Mouse (Mus musculus): ENCODE results near the gene Thsd4.

The Thsd4 gene

DNA sequence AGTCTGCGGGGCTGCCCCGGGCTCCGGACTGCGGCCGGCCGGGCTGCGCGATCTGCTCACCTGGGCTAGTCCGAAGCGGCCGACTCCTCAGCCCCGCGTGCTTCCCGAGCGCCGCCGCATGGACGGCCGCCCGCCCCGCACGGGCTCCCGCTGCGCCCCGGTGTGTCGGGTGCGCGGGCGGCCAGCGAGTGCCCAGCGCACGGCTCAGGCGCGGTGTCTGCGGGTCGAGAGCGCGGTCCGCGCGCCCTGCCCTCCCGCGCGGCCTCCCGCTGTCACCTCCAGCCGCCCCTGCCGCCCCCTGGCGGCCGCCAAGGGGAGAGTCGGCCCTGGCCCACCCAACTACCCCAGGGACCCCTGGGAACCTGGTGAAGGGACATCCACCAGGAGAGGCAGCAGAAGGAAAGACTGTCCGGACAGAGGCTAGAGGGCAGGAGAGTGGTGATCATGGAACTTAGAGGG is at the start of gene Thsd4:
Gene Thsd4, minus strand, starts transcription at position 241 of the 459 bp plus-strand sequence.
- peak; percentile 23 for DNase-seq

DNA sequence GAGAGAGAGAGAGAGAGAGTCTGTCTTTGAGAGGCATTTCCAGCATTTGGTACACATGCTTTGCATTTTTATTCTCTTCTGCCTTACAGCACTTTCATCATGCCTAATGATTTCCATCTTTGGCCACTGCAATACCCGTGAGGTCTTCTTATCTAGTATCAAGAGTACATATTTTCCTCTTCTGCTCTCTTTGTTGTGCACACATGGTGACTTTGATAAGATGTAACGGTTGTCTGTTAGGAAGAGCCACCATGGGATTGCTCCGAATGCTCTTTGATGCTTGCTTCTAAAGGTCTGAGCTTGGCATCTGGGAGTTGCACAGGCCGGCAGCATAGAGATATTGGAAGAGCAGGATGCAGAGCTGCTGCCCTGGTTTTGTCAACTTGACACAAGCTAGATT is 49.2 kb upstream of the Thsd4 start:
- DNase-seq: no peak

DNA sequence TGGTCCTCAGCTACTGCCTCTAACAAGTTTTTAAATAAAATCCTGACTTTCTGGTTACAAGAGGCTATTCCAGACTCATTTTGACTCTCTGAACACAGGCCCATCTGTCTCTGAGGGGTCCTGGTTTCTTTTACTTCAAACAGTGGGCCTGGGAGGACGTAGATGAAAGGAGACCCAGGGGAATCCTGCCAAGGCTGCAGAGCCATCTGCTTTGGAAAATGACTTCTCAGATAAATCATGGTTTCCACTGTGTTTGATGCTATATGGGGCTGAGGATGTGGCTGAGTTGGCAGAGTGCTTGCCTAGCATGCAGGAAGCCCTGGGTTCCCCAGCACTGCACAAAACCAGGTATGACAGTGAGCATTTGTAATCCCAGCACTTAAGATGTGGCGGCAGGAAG is 47.5 kb upstream of the Thsd4 start:
- no peak for DNase-seq

DNA sequence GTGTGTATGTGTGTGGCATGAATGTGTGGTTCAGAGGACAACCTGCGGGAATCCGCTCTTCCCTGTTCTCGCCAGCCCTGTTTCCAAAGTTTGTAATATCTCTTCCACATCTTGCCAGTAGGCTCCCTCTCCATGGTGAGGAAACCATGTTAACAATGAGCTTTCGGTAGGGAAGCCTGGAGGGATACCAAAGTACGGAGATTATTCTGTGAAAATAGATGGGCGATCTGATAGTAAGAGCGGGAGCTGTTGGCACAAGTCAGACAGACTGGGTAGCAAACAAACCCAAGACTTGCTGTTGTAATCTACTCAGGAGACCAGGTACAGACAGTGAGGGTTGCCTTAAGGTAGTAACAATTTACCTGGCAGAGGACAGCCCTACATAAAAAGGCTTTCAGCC is 42.0 kb upstream of the Thsd4 start:
- no peak for DNase-seq

DNA sequence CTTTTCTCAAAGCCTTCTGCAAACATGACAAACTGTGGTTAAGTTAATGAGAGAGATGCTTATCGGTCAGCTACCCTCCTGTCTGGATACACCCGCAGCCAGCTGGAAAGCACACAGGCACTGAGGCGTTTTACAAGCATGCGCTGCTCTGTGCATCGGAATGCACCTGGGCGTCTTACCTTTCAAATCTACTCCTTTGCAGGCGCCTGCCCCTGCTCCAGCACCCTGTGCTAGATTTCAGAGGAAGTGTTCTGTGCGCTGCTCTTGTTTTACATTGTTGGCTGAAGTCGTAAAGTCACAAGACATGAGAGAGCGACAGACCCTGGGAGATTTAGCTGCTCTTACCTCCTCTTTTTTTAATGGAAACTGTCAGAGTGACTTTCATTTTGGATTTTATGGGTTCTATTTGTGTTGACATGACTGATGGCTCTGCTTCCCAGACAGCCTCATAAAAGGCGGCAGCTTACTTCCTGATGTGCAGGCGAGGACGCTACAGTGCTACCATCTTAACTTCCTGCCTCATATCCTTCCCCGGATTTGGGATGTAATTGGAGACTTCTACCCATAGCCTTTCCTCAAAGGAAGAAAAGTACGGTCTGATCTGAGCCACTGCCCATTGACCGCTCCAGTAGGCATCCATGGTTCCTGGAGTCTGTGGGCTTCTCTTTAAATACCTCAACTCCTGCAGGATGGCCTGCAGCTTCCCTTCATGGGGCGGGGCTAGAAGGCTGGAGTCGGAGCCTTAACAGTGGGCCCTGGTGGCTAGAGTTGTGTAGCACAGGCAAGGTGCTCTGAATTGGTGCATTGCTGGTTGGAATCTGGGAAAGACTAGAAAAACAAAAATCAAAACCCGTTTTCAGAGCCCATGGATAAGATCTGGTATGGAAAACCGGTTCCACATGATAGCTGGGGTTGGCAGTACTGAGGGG is 40.9 kb upstream of the Thsd4 start:
- no peak for DNase-seq

DNA sequence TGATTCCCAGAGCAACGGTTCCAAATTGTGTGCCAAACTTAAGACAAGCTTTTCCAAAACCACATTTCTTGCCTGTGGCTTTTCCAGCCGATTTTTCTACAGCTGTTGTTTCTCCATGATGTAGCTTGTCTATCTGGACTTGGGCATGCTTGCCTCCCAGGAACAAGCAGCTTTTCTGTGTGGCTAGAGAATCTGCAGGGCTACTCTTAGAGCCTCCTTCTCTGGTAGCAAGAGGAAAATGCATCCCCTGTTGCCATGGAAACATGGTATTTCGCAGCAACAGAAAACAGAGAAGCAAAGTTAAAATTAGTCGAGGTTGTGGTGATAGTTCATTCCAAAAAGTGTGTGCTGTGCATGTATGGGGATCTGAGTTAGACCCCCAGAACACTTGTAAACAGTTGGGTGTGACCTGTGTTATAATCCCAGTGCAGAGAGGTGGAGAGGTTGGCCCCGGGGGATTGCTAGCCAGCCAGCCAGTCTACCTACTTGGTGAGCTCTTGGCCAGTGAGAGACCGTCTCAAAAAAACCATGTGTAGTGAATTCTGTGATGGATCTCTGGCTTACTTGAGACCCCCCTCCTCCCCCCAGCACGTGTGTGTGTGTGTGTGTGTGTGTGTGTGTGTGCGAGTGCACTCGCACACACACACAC is 39.9 kb upstream of the Thsd4 start:
- DNase-seq: no peak

DNA sequence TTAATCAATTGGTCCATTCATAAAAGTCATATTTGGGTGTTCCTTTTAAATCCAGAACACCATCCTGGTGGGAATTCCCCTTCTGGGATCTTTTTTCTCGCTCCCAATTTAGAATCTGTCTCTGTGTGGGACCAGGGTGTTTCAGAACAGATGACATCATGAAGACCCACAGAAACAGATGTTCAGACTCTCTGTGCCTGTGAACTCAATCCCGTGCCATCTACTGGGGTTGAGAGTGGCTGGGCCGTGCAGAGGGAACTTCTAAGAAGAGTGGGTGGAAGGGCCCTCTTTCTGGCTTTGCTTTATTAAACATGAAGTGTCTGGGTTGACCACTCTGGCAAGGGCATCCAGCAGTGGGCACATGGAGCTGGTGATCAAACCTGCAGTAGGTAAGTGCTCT is 36.7 kb upstream of the Thsd4 start:
- DNase-seq: no peak

DNA sequence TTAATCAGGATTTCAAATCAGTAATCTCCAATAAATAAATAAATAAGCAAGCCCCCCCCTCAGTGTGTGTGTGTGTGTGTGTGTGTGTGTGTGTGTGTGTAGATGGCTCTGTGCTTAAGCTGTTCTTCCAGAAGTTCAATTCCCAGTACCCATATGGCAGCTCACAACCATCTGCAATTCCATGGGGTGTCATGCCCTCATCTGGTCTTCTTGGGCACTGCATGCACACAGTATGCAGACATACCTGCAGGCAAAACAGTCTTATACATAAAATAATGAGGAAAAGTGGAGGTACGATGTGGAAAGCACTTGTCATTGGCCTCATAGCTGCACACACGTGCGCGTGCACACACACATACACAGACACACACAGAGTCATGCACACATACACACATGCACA is 29.4 kb upstream of the Thsd4 start:
- no peak for DNase-seq

DNA sequence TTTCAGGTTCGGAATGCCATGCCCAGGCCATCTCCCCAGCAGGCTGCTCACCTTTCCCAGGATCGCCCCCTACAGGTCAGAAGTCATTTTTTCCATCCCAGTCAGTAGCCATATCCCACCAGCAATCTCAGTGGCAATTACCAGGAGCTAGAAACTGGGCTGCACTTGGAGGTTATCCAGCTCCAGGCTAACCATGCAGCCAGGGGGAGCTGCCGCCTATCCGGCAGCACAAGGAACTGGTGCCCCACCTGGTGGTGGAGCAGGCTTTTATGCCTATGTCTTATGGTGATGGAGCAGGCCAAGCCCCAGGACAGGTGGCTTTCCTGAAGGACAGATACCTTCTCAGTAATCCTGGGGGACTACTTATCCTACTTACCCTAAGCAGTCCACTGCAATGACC is 26.3 kb upstream of the Thsd4 start:
- DNase-seq: peak; percentile 41

DNA sequence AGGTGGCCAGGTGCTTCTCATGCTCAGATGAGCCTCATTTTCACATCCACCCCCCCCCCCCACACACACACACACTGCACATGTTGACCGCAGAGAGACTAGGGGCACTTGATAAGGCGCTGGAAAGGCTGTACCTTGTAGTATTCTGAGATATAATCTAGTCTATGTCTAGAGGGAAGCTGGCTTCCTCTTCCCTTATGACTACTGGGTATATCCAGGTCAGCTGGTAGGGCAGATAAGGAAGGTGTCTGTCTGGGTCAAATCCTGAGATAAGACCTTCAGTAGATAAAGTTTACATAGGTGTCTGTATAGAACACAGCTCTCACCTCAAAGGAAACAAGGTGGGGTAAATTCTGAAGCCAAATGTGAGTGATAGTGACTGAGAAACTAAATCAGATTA is 24.3 kb upstream of the Thsd4 start:
- no peak for DNase-seq

DNA sequence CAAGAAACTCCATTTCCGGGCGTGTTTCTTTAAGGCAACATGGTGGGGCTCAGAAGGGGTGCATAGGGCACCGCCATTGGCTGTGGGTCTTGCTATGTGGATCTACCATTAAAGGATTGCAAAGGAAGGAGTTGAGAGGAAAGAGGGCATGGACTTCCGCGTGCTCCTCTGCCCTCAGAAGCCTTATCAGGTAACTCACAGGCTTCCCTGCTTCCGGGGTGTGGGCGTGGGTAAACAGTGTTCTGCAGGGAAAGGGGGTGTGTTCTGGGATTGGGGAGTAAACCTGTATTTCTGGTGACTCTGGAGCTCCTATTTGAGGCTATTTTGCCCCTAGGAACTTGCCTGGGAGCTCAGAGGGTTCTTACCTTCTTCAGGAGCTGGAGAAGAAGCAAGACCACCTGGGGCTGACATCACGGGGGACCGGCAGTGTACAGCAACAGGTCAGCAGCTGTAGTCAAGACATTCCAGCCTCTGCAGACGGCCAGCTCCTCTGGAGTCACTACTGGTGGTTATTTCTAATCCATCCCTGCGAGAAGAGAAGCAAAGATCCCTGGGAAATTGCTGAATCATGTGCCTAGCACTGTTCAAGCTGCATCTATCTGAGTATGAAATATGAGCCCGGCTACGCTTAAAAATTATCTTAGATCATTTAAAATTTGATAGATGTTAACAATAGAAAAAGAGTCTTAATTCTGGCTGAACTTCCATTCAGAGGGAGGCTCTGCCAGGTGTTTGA is 23.7 kb upstream of the Thsd4 start:
- DNase-seq: no peak

DNA sequence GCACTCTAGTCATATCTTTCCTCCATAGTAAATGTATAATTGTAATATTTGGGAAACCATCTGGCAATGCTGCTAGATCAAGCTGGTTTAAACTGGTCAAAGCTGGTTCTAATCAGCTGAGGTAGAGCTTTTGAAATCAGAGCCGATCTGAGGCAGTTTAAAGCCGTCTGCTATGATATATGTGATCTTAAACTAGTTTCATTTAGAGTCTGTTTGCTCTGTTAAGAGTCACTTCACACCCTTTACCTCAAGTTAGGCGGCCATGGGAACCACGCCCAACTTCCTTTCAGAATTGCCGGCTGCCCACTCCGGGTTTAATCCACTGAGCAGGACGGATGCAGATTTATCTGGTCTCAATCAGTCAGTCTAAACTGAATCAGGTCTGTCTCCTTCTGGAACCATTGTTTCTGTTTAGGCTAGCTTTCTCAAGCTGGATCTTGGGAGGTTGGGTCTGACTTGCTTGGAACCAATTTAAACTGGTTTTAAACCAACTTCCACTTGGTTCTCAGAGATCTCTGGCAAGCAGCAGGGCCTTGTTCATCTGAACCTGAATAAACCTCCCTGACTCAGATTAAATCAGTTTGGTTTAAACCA is 21.7 kb upstream of the Thsd4 start:
- no peak for DNase-seq

DNA sequence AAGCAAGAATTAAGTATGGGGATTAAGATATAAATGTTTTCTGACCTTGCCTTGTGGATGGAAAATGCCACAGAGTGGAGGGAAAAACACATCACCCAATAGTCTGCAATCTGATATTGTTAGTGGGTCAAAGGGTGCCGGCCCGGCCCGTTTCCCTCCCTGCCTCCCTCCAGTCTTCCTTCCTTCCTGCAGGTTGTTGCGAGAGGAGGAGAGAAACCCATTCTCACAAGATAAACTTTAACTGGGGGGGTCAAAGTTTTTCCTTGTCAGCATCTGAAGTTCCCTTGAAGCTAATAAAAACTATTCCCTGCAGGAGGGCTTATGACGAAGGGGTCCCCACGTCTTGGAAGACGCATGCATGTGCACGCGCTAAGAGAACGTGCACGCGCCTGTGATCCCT is 8.5 kb upstream of the Thsd4 start:
- no peak for DNase-seq

DNA sequence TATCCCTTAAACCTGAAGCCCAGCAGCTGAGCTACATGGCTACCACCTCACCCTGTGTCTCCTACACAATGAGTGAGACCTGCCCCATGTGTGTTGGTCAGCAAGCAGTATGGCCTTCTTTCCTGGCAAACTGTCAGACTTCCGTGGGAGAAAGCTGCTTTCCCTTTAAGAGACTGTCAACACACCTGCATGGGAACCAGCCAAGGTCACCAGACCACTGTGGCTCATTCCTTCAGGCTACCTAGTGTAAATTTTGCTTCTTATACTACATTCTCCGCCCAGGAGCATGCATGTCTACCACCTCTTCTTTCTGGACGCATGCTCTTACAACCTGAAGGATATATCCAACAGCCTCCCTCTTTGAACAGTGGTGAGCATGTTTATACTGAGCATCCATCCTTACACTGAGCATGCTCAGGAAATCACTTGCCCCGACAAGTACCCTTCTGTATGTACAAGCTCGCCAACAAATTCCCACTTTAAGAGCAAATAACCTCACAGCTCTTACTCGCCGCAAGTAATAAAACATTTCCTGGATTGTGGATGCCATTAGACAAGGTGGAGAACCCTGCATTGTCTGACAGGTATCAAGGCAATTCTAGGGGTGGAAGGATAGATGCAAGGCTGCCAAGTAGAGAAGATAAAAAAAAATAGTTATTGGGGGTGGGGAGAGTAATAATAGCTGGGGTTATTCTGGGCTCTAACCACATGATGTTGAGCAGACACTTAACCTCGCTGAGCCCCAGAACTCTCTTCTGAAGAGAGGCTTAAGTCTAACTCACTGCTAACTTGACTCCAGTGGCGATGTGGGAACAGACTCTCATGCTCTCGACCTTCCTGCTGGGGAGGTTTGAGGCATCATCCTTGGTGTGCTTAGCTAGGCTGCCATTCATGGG is 7.8 kb upstream of the Thsd4 start:
- DNase-seq: no peak

DNA sequence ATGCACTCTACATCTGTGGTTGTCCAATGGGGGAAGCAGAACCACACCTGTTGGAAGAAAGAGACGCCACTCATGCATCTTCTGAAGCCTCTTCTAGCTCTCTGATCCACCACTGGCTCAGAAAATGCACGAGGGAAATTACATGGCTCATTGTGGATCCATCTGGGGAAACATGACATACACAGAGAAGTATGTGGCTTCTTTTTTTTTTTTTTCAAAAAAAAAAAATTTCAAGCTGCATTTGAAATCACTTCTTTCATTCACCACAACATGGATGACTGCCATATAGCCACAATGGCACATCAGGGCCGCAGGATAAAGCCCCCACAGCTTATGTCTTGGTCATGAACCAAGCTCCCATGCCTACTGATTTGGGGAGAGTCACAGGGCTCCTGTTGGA is 6.4 kb upstream of the Thsd4 start:
- no peak for DNase-seq

DNA sequence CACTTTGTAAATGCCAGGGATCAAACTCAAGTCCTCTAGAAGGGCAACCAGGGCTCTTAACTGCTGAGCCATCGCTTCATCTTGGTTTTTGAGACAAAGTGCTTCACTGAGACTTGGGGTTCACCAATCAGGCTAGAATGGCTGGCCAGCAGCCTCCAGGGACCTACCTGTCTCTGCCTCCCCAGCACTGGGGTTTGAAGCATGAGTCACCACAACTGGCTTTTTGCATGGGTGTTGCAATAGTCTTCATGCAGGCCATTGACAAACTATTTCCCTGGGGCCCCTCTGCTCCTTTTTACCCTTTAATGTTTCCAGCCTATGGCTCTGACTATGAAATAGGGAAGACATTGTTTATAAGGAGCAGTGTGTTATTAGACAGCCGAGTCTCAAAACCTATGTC is 6.0 kb upstream of the Thsd4 start:
- DNase-seq: no peak

DNA sequence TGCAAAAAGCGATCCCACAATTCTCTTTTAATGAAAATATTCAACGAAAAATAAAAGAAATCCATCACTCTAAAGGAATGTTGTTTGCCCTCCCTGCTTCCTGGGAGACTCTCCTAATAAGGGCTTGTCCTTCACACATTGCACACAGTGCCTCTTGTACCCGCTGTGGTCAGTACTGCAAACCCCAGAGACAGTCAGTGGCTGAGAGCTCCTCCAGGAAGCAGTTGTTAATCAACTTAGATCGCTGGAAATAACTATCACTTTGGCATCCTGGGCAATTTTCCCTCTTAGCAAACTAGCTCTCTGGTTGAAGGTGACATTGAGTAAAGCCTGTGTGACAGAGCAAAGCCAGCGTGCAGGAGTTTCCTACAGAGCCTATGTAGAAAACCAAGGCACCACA is 5.2 kb upstream of the Thsd4 start:
- no peak for DNase-seq

DNA sequence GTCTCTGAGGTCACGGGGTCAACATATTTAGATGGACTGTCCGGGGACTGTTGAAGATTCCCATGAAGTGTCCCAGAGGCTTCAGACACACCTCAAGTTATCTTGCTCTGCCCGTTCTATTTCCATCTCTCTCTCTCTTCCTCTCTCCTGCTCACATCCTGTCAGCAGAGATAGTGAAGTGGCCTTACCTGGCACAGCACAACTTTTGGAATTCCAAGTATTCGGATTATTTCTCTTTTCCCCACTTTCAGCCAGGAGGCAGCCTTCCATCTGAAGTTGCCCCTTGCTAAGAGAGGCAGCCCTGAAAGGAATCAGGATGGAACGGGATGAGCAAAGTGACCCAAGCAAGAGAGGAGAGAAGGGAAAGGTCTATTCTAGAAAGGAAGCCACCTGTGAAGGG is 4.3 kb upstream of the Thsd4 start:
- no peak for DNase-seq

DNA sequence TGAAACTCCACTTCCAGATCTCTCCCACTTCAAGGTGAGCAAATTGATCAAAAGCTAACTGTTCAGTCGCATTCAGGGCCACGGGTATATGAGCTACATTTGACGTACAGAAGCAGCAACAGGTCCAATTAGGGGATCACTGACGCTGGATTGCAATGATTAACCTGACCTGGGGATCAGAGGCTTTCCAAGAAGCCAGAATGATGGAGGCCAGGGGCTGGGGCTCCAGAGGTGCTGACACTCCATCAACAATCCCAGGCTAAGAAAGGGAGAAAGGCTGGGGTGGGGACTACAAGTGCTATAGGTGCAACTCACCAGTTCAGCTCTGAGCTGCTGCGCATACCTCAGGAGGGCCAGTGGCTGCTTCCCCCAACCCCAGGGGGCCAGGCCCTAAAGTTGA is 703 bp downstream of the Thsd4 start:
- DNase-seq: no peak

DNA sequence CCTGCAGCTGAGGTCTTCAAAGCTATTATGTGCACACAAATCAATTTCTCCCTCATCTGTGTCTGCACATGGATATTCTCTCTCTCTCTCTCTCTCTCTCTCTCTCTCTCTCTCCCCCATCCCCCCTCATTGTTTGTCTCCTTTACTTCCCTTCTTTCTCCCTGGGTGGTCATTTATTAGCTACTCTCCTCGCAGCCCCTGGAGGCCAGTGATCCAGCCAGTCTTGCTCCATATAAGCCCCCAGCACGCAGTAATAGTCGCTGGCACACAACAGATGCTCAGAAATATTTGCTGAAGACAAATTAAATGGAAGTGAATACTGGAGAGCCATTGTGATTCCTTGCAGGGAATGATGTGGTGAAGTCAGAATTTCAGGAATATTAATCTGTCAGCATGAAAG is 2.2 kb downstream of the Thsd4 start:
- DNase-seq: no peak

DNA sequence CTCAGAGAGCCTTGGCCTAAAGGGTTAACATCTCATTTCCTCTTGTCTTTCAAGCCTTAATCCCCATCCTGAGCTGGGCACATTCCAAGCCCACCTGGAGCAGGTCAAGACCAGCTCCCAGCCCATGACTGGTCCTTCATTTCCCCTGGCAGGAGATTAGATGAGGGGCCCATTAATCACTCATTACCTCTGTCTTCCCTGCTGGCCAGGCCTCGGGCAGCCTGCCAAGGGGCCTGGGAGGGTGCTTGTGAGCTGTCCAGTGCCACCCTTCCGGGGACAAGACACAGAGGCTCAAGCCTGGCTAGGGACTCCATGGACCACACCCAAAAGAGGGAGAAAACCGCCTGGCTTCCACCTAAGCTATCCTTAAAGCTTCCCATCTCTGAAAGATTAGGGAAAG is 3.6 kb downstream of the Thsd4 start:
- DNase-seq: no peak

DNA sequence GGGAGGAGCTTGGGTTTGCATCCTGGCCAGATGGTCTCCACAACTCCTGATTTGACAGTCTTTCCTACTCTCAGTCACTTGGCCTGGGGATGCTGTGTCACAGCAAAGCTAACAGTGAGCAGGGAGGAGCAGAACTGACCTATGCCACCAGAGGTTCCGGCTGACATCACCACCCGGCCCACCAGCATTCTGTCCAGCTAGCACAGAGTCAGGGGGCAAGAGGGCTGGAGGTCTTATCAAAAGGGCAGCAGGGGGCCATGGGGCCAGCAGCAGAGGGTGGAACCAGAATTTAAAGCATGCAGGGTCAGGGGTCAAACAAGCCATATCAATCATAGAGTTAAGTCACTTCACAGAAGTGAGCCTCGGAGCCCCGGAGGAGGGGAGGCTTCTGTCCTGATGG is 4.7 kb downstream of the Thsd4 start:
- DNase-seq: no peak

All from right cerebral cortex, postnatal 14 days (tissue).